Mouse (Mus musculus) heart, postnatal 0 days (tissue): ENCODE measurements around the gene Mon2.

Source experiments
- CTCF ChIP-seq: IDR thresholded peaks from 2 replicates; pipeline ENCODE4 v1.5.1; 2016; ENCODE audit warnings: antibody characterized with exemption, control low read depth, low read depth
- EP300 ChIP-seq: IDR thresholded peaks from 2 replicates; pipeline ENCODE4 v1.6.1; 2016; ENCODE audit warnings: antibody characterized with exemption, low read depth

DNA sequence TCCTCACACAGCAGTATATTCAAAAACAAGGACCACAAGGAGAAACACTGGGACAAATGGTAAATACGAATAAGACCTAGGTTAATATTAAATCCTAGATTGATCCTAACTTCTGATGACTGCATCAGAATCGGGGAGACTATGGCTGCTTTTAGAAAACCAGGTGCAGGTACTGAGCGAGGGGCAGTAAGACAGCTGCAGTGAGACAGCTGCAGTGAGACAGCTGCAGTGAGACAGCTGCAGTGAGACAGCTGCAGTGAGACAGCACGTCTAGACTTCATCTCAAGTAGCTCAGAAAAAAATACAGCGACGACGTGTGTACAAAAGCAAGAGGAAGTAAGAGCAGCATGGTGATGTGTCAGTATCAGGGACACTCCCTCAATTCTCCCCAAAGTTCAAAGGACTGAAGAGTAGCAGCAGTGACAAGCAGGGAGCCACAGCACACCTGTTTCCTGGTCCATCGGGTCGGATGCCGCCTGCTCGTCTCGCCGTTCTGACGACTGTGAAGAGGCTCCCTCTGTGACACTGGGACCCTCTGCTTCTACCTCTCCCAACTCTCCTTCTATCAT, 44.1 kb downstream of the Mon2 start:
- TF ChIP-seq CTCF, result no peak
- no peak for TF ChIP-seq EP300
